Mouse (Mus musculus) liver, embryonic 14.5 days (tissue): ENCODE measurements around the gene Myo10. TPM values are rescaled to one million over a fixed set of nuclear protein-coding genes. Genes with fewer than 3 reads are reported as not detected.

Experiments used
- ATAC-seq: fragments of 200-750 bp; cut with Nextera tagmentation; 2 replicates; pipeline ENCODE4 v1.8.0; 2017; ENCODE audit warnings: moderate number of reproducible peaks, mild to moderate bottlenecking, moderate library complexity; ENCODE audit not compliant: insufficient read depth
- DNase-seq, 3 experiments: peaks; one replicate each; pipeline ENCODE4 v3.0.0-alpha.2; 2012 to 2013; ENCODE audit warnings: low read depth in 3 of 3, low spot score in 3 of 3
- H3K27ac ChIP-seq: fragments of 300-500 bp; sonication (generic); 2 replicates; pipeline ENCODE4 v1.5.1; 2014; ENCODE audit warnings: moderate library complexity, mild to moderate bottlenecking, control low read depth, inconsistent platforms
- H3K27me3 ChIP-seq: fragments of 300-500 bp; sonication (generic); 2 replicates; pipeline ENCODE4 v1.6.1; 2014; ENCODE audit warnings: mild to moderate bottlenecking, low read length, moderate library complexity; ENCODE audit not compliant: control insufficient read depth, insufficient read depth
- H3K36me3 ChIP-seq: fragments of 300-500 bp; sonication (generic); replicated peaks from 2 replicates; pipeline ENCODE4 v1.6.1; 2014; ENCODE audit warnings: low read depth; ENCODE audit not compliant: control insufficient read depth, insufficient read depth
- H3K4me1 ChIP-seq, 2 experiments: fragments of 200-500 bp in 1 of 2; fragments of 300-500 bp in 1 of 2; sonication (generic) in 1 of 2; replicated peaks; 2 replicates each; pipeline ENCODE4 v1.6.1; 2012 to 2014; ENCODE audit warnings: antibody characterized with exemption in 1 of 2, inconsistent platforms in 1 of 2, low read length in 1 of 2; ENCODE audit not compliant: control insufficient read depth in 2 of 2, insufficient read depth in 2 of 2
- H3K4me2 ChIP-seq: fragments of 300-500 bp; sonication (generic); 2 replicates; pipeline ENCODE4 v1.6.1; 2014; ENCODE audit warnings: low read depth, mild to moderate bottlenecking, control low read depth, moderate library complexity
- H3K4me3 ChIP-seq, 2 experiments: fragments of 200-500 bp in 1 of 2; fragments of 300-500 bp in 1 of 2; sonication (generic) in 1 of 2; 2 replicates each; pipeline ENCODE4 v1.5.1; 2012 to 2014; ENCODE audit warnings: low read depth in 2 of 2, low read length in 2 of 2, mild to moderate bottlenecking in 2 of 2, control low read depth in 1 of 2, inconsistent platforms in 1 of 2, moderate library complexity in 1 of 2; ENCODE audit not compliant: insufficient read depth in 1 of 2
- H3K9ac ChIP-seq: fragments of 300-500 bp; sonication (generic); replicated peaks from 2 replicates; pipeline ENCODE4 v1.6.1; 2014; ENCODE audit warnings: mild to moderate bottlenecking, control low read depth, moderate library complexity
- H3K9me3 ChIP-seq: fragments of 300-500 bp; sonication (generic); 2 replicates; pipeline ENCODE4 v1.6.1; 2016; ENCODE audit warnings: low read length, mixed read lengths; ENCODE audit not compliant: control insufficient read depth
- CTCF ChIP-seq: IDR thresholded peaks from 2 replicates; pipeline ENCODE4 v1.5.1; 2016; ENCODE audit warnings: antibody characterized with exemption, low read depth, control low read depth
- EP300 ChIP-seq: IDR thresholded peaks from 2 replicates; pipeline ENCODE4 v1.6.1; 2016; ENCODE audit warnings: antibody characterized with exemption, low read depth
- WGBS: fragments of 180-500 bp; shearing (Covaris S2); extraction: QIAGEN DNeasy Blood & Tissue Kit; methylation state at CpG from one replicate; pipeline ENCODE4 v1.1.7; 2014; ENCODE audit not compliant: insufficient replicate concordance; 5-methylcytosine and 5-hydroxymethylcytosine counted together
- polyA plus RNA-seq, 2 experiments: library from polyadenylated mRNA; depleted of rRNA in 1 of 2; stranded (reverse) in 1 of 2; unstranded in 1 of 2; fragments of >200 nt; fragmentation: Nextera tagmentation in 1 of 2; extraction: Ambion mirVana in 1 of 2; gene quantifications; 2 replicates each; pipeline versions ENCODE4 v1.2.1 to v1.2.3; 2012 to 2014

Gene Myo10
- polyA plus RNA-seq, 2 experiments = 2.6 to 2.9 TPM

DNA sequence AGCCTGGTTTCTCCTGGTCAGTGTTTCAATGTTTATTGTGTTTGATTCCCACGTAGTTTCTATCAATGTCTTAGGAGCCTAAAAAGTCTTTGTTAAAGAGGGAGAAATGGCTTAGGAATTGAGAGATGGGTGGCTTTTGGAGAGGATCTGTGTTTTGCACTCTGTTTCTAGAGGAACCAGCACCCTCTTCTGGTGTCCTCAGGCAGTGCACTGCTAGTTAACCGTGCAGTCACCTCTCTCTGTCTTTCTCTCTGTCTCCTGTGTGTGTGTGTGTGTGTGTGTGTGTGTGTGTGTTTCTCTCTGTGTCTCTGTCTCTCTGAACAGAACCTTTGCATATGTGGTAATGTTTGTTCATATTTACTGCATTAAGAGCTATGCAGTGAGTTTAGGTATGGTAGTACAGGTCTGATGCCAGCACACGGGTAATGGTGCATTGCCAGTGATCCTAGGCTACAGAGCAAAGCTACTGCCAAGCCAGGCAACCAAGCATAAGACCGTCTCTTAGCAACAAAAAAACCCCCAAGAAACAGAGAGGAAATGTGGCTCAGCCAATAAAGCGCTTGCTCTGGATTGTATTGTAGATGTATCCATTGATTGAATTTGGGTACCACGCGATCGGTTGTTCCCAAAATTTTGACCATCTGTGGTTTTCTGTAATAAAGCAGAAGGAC, 110.6 kb downstream of the Myo10 start:
- Histone ChIP-seq H3K4me2 (no peak overlapping the region), H3K4me1 (no peaks in the 10 kb centered on the region), H3K9ac (no peak overlapping the region), H3K27ac (no peak overlapping the region), H3K4me3 (no peak overlapping the region), H3K27me3 (no peaks in the 10 kb centered on the region), H3K9me3 (no peaks in the 10 kb centered on the region), H3K36me3 (no peaks in the 10 kb centered on the region)
- 73% methylated on average over 8 of the region's 8 CpGs for WGBS
- TF ChIP-seq EP300 = no peak
- TF ChIP-seq CTCF = peak; percentile 48; the same call in 1 of the 2 replicates
- ATAC-seq (no peak), DNase-seq (no peak)

GRCm38 (mm10) chr15:25733739-25734430, 111.6 kb downstream of the Myo10 start:
- Histone ChIP-seq H3K27me3 (no peaks in the 10 kb centered on the region), H3K4me3 (no peak overlapping the region), H3K4me1 (no peaks in the 10 kb centered on the region), H3K9me3 (no peaks in the 10 kb centered on the region), H3K36me3 (no peaks in the 10 kb centered on the region), H3K27ac (no peak overlapping the region), H3K9ac (no peak overlapping the region), H3K4me2 (no peak overlapping the region)
- no peak for DNase-seq
- TF ChIP-seq CTCF (no peak), EP300 (no peak)
- no peak for ATAC-seq
- 67% methylated on average over 11 of the region's 11 CpGs for WGBS

DNA sequence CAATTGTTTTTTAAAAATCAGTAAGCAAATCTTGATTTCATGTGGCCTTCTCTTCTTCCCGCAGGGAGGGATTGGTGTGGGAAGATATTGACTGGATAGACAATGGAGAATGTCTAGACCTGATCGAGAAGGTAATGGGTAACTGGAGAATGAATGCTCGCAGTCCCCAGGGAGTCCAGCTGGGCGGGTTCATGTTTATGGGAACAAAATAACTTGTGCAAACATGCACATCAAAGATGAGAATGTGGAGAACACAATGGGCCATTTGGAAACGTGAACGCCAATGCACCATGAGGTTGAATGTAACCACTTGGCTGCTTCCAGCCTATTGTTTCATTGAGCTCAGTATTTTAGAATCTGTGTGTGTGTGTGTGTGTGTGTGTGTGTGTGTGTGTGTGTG, 114.2 kb downstream of the Myo10 start:
- H3K4me3 ChIP-seq = no peak overlapping the region
- no peak overlapping the region for H3K27ac ChIP-seq
- no peaks in the 10 kb centered on the region for H3K9me3 ChIP-seq
- ATAC-seq (no peak), DNase-seq (no peak)
- H3K4me2 ChIP-seq = no peak overlapping the region
- WGBS = 69% methylated on average over 6 of the region's 6 CpGs
- H3K4me1 ChIP-seq = no peaks in the 10 kb centered on the region
- no peak overlapping the region for H3K9ac ChIP-seq
- H3K36me3 ChIP-seq = no peaks in the 10 kb centered on the region
- H3K27me3 ChIP-seq = no peaks in the 10 kb centered on the region
- TF ChIP-seq EP300 (no peak), CTCF (no peak)

DNA sequence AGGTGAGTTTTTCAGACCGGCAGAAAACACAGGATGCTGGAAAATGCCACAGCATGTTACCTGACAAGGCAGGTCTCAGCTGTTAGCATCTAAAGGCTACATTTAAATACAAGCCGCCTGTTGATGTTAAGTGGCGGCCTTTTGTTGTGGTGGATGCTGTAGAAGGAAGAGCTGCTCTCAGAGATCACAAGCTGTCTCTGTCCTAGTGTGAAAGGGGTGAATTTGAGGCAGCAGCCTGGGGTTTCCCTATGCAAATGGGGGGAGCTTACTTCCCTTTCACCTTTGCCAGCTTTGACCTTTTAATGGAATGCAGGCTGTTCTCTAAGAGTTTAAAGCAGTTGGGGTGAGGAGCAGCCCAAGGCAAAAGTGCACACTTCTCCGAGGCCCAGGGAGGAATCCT, 117.9 kb downstream of the Myo10 start:
- TF ChIP-seq CTCF = no peak
- 61% methylated on average over 4 of the region's 4 CpGs for WGBS
- no peaks in the 10 kb centered on the region for H3K27me3 ChIP-seq

DNA sequence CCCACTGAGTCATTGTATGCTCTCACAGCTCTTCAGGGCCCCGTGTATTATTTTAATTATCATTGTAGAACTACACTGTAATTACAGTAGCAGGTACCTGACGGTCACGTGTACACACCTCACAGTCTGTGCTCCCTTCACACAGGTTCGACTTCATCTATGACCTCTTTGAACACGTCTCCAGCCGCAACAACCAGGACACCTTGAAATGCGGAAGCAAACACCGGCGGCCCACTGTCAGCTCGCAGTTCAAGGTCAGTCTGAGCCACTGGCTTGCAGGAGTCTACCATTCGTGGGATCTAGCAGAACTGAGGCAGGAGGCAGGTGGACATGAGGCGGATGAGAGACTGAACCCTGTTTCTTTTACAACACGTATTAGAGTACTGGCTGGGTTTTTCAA, 119.9 kb downstream of the Myo10 start:
- TF ChIP-seq EP300 (no peak), CTCF (no peak)
- Histone ChIP-seq H3K27ac (no peak overlapping the region), H3K9me3 (no peaks in the 10 kb centered on the region), H3K27me3 (no peaks in the 10 kb centered on the region), H3K36me3 (no peaks in the 10 kb centered on the region), H3K4me3 (no peak overlapping the region), H3K4me2 (no peak overlapping the region), H3K4me1 (no peaks in the 10 kb centered on the region), H3K9ac (no peak overlapping the region)
- 77% methylated on average over 13 of the region's 13 CpGs for WGBS
- DNase-seq = no peak
- no peak for ATAC-seq

More for the DNA sequence above, 117.9 kb downstream of the Myo10 start:
- ATAC-seq (no peak), DNase-seq (no peak)
- H3K4me2 ChIP-seq = no peak overlapping the region
- no peak overlapping the region for H3K9ac ChIP-seq
- H3K27ac ChIP-seq = no peak overlapping the region
- H3K9me3 ChIP-seq = no peaks in the 10 kb centered on the region
- no peaks in the 10 kb centered on the region for H3K4me1 ChIP-seq
- H3K36me3 ChIP-seq = no peaks in the 10 kb centered on the region
- no peak overlapping the region for H3K4me3 ChIP-seq
